Mouse (Mus musculus): ENCODE measurements at regions not wholly inside any gene's neighbourhood (a gene's known extent, or its start where the extent isn't known, plus 50 kb on each side); places are given as distances from the start of the nearest gene placed in this dataset.

DNA sequence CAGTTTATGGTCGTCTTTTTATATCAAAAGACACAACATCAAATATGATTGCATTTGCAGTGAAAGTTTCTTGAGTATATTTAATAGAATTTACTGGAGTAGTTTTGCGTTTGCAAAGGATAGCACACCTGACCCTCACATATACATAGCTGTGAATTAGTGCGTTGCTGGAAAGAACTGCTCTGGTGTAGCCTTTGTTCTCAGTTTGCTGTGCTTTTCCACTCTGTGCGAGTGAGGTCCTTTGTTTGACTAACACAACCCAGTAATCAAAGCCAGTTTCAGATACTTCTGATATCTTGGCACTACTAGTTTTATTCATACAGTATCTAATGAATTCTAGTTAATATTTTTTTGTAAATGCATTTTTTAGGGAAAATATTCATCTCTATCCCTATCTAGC lies 84.7 kb downstream of the Trim52 start:
- DNase-seq (ENCODE audit: extremely low read depth, low read depth, low spot score), result no peak

DNA sequence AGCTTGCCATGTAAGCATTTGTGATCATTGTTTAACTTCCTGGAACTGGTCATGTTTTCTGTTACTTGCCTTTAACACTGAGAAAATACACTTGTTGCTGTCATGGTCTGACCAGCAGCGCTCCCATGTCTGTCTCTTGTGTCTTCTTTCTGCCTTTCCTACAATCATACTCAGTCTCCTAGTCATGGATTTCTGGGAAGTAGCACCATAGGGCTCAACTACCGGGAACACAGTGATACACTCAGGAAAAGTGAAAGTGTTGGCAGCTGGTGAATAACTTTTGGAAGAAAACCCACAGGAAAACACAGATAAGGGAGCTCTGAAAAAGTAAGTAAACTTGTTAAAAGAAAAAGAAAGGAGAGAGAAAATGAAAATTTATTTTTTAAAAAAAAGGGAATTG lies 87.6 kb downstream of the Trim52 start:
- DNase-seq (ENCODE audit: extremely low read depth, low read depth, low spot score), result no peak

DNA sequence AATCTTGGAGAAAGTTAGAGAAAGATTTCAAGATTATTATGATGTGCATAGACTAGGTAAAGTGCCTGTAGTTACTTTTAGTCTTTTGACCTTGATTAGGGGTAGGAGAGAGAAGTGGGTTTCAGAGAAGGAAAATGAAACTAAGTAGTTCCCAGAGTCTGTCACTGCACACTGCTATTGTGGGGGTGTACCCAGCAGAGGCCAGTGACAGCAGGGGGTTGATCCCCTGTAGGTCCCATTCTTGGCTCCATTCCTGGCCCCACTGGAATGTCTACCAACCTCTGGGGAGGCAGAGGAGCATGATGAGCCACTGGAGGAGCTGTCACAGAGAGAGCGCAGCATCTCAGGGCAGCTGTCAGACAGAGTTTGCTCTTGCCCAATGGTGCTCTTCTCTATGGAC lies 88.1 kb downstream of the Trim52 start:
- no peak for DNase-seq (ENCODE audit: extremely low read depth, low read depth, low spot score)

DNA sequence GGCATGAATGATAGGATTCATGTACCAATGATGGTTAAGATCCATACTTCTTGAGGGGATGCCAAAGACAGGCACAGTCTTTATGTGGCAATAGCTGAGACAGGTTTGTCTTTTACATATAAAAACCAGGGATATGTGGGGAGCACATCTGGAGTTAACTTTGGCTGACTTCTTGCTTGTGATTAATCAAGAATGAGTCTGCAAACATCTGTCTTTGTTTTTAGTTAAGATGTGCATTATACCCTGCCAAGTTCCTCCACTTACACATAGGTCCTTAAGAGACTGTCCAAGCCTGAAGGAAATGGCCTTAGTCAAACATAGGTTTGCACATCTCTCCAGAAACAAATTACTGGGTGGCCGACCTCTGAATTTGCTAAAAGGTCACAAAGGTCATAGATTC lies 91.8 kb downstream of the Trim52 start:
- no peak for DNase-seq (ENCODE audit: extremely low read depth, low read depth, low spot score)

DNA sequence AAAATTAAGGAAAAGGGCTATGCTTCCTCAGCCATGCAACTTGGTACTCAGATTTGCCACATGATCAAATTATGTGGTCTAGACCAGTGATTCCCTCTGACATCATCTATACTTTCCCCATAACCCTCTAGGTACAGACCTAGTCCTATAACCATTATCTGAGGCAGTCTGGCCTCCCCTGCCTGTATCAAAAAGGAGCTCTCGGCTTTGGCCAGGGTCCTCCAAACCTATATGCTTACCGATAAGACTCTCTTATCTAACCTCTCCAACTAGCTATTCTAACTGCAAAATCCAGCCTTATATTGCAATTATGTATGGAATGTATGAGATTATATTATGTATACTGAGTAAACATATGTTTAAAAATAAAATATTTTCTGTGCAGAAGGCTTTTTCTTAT lies 93.1 kb downstream of the Trim52 start:
- no peak for DNase-seq (ENCODE audit: extremely low read depth, low read depth, low spot score)

DNA sequence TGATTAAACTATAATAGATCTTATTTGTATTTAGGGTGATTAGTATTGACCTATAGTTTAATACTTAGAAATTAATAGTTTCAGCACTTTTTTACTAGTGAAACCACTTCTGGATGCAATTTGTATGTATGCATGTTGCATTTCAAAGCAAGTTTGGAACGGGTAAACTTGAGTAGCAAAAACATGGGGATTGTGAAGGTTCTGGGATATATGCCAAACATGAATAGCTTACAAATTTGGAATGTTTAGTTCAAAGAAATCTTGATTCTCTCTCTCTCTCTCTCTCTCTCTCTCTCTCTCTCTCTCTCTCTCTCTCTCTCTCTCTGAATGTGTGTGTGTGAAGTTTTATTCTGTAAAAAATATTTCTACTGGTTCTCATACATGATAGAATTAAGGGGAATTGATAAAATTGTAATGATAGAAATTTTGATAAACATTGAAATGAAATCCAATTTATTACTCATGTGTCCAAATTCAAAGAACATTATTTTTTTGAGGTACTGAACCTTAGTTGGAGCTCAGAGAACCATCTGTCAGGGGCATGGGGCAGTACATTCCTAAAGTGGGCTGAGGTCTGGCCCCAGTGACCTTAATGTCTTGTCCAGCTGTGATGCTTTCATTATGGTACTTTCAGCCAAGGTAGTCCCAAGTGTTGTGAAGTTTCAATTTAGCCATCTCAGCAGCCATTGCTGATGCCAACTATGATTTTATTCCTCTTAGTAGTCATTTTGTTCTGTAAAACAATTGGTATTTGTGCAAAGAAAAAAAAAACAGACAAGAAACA lies 93.7 kb downstream of the Trim52 start:
- no peak for DNase-seq (ENCODE audit: extremely low read depth, low read depth, low spot score)

GRCm38 (mm10) chr14:106211062-106211461 lies 105.1 kb downstream of the Trim52 start:
- DNase-seq (ENCODE audit: extremely low read depth, low read depth, low spot score), result no peak

- DNase-seq (ENCODE audit: extremely low read depth, low read depth, low spot score), result no peak
These were observed 111.7 kb downstream of the Trim52 start for GRCm38 (mm10) chr14:106217681-106218080.

GRCm38 (mm10) chr14:106219293-106219797 lies 113.3 kb downstream of the Trim52 start:
- DNase-seq (ENCODE audit: extremely low read depth, low read depth, low spot score), result no peak

GRCm38 (mm10) chr14:106225401-106225800 lies 119.4 kb downstream of the Trim52 start:
- DNase-seq (ENCODE audit: extremely low read depth, low read depth, low spot score), result no peak

DNA sequence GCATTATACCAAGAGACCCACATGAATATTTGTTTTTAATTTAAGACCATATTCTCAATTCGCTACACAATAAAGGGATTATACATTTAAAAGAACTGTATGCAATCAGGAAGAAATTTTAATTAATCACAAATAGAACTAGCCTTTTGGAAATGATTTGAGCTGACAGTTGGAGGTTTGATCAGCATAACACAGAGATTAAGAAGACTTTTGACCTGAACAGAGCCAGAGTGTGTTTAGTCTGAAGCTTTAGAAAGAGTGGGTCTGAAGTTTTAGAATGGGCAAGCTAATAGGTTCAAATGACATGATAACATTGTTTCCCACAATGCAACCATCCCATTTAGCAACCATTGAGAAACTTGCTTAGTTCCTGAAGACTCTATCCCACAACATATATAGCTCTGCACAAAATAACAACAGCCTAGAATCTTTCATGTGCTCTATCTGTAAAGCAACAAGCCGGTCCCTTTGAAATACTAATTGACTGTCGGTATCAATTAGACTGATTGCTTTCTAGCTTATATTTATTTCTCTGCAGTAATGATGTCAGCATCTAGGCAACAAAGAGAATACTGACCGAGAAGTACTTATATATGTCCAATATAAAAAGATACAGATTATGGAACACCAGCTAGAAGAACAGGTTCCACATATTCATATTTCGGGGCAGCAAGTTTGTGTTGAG lies 135.9 kb downstream of the Trim52 start:
- DNase-seq (ENCODE audit: extremely low read depth, low read depth, low spot score), result no peak

DNA sequence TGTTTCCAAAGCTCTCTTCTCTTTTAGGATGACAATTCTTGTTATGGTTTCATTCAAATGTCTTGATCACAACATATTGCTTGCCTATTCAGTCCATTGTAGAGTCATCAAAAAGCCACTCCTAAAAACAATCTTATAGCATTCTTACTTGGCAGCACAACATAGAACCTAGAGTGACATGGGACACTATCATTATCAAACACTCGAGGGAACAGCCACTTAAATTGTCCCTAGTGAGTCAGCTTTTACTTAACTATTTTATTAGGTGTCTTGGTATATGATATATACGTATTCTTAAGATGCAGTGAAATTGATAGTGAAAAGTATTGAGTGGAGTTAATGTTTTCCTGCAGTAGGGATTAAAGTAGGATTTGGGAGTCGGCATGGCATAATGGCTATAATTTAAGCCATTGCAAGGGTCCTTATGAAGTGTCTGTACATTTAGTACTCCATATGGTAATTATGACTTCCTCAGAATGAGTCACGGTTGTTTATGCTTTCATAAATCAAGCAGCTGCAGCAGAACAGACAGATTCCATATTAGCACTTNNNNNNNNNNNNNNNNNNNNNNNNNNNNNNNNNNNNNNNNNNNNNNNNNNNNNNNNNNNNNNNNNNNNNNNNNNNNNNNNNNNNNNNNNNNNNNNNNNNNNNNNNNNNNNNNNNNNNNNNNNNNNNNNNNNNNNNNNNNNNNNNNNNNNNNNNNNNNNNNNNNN lies 153.6 kb downstream of the Trim52 start:
- DNase-seq (ENCODE audit: extremely low read depth, low read depth, low spot score), result no peak

GRCm38 (mm10) chr14:106265290-106265689 lies 159.3 kb downstream of the Trim52 start:
- no peak for DNase-seq (ENCODE audit: extremely low read depth, low read depth, low spot score)

DNA sequence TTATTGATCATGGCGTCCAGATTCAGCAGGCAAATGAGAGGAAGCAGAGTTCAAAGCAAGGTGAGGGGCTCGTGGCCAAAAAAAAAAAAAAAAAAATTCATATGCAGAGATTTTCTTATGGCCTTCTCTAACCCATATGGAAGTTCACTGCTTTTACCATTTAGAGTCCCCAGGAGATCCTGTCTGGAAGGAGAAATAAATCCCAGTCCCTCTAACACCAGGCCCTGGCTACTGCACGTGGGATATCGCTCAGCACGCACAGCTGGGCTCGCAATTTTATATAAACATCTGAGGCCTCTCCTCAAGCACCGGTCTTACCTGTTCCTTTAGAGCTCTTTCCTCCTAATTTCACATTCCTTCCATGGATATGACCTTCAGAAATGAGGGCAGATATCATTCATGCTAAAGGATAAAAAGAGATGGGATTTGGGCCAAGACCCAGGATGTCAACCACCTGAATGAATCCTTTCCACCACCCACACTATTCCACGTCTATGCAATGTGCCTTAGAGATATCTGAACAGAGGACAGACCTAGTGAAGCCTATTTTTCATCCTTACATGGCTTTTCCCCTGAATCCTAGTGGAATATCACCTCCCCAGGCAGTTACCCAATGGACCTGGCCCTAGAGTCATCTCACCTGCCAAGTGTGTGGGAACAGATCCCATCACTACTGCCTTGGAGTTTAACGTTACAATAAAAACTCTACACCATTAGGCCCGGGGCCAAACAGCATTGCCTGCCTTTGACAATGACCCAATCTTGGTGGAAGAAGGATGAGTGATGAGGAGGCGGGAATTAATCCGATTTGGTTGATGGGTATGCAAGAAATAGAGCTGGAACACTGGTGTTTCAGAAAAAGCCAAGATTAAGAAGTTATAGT lies 161.9 kb downstream of the Trim52 start:
- peak; percentile 96 for DNase-seq (ENCODE audit: extremely low read depth, low read depth, low spot score)

DNA sequence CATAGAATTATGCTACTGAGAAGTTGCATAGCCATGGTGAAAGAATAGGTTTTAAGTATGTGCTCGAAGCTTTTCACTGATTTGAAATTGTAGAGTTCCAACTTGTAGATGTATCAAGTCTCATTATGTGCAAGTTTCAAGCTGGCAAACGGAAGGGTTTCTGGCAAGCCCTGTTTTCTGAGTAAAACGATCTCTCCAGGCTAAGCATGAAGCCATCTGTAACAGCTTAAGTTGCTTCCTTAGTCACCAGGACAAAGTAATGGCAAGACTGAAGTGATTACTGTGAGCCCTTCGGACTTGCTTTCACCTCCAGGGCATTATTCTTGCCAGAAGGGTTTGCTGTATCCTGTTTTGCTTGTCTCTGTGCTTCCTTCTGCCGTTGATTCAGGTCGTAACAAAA lies 163.7 kb downstream of the Trim52 start:
- peak; percentile 84 for DNase-seq (ENCODE audit: extremely low read depth, low read depth, low spot score)

DNA sequence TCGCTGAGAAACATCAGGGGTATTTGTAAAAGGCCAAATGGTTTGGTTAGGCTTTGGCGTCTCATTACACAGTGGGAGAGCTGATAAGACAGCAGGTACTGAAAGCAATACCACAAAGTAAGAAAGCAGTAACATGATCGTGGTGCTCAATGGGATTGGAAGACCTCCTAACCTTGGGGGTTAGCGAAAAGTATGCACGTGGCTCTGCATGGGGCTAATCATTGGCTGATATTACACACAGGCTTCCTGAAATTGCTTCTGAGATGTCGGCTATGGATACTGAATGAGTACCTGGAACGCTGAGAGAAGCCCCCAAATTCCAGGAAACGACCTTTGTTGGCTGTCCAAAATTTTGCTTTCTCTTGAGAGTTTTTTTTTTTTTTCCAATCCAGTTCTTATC lies 207.6 kb downstream of the Trim52 start:
- DNase-seq (ENCODE audit: extremely low read depth, low read depth, low spot score), result no peak

DNA sequence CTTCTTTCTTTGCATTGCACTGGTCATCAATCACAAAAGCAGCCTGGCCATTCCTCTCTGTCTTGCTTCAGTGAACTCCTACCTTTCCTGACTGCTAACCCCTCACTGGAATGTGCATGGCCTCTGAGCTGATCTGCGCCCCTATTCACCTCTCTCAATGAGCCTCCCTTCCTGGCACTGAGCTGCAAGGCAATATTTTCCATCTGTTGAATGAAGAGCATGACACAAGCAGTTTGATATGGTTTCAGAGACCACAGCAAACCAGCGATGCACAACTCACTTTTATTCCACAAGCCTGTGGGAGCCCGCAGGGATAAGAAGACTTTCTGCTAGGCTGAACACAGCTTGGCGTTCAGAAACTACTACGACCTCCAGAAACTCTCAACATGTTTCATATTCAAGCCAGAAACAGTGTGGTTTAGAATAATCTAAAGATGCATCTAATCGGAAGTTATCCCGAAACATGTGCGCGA lies 208.1 kb downstream of the Trim52 start:
- DNase-seq (ENCODE audit: extremely low read depth, low read depth, low spot score), result no peak

DNA sequence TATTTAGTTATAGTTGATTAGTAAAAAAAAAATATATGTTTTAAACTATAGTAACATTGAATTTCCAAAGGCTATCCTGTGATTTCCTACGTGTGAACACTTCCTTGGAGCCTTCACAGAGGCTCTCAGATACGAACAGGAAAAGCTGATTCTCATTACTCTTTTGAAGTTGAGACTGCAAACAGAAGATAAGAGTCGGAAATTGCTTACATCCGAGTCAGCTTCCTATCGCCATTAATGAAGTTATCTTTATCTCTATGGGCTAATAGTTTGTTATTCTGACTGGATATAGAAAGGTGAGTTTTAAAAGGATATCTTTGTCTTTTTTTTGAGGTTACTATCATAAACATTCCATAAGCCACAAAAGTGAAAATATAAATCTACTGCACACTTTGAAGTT lies 212.8 kb downstream of the Trim52 start:
- DNase-seq (ENCODE audit: extremely low read depth, low read depth, low spot score), result no peak

DNA sequence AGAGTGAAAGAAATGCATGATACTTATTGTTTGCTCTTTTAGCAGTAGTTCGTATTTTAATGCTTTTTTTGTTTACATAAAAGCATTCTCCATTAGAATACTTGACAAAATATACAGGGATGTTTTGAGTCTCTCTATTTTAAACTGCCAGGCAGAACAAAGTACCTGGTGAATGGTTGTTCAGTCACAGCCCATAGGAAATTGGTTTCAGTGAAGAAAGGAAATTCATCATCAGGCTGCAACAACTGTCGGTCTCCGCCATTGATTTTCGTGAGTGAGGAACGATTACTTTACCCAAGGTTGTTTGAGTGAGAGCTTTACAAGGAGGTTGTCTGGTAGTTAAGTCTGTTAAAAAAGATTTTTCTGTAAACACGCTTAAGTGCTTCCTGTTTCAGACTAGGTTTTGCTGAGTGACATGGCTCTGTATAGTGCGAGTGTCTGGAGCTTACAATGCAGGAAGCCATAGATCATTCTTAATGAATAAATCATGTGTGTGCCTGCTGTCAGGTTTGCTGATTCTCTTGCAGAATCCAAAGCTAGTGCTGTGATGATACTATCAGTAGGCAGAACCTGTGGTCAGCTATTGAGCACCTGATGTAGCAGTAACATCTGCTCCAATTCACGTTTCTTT lies 221.8 kb downstream of the Trim52 start:
- no peak for DNase-seq (ENCODE audit: extremely low read depth, low read depth, low spot score)

All from fat pad, adult 2 months (tissue).